Mouse (Mus musculus): Measurements from ENCODE around the gene Disp1. TPM values are rescaled to one million over a fixed set of nuclear protein-coding genes. Genes with fewer than 3 reads are reported as not detected.

Gene Disp1
- polyA plus RNA-seq, 1 experiment from 2014 or later = 10.4 TPM

GRCm38 (mm10) chr1:183138088-183138487 lies 83.2 kb downstream of the Disp1 start:
- Histone ChIP-seq H3K27ac (ENCODE audit: low read length) (no peak overlapping the region), H3K9me3 (replicated peaks; ENCODE audit: control insufficient read depth, low read length) (no peaks in the 10 kb centered on the region), H3K4me1 (ENCODE audit: control insufficient read depth, insufficient read depth, low read length) (peaks cover 12% of the 10 kb centered on the region; the same call in 1 of the 2 replicates), H3K27me3 (ENCODE audit: control insufficient read depth, insufficient read depth, low read length) (no peaks in the 10 kb centered on the region), H3K9ac (ENCODE audit: low read length) (no peak overlapping the region), H3K36me3 (ENCODE audit: control insufficient read depth, insufficient read depth, low read length) (no peaks in the 10 kb centered on the region), H3K4me3 (replicated peaks; ENCODE audit: low read length) (no peak overlapping the region), H3K4me2 (ENCODE audit: low read depth, low read length) (no peak overlapping the region)
- no peak for ATAC-seq (ENCODE audit: insufficient read depth, low FRiP score)
- WGBS = 71% methylated on average over 4 of the region's 4 CpGs

DNA sequence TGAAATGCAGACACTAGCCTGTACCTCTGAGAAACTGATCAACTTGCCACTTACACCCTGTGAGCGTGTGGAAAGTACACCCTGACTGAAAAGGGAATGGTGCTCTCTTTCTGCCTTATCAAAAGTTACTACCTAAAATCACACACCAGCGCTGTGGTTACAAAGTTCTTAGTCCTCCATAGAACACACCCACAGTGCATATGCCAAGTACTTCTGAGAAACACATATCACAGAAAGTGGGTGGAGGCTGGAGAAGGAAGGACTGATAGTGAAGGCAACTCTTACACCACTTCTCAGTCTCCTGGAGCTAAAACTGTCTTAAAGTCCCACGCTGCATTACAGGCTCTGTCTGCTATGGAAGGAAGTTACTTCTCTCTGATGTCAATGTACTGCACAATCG lies 86.9 kb downstream of the Disp1 start:
- Histone ChIP-seq H3K27me3 (ENCODE audit: control insufficient read depth, insufficient read depth, low read length) (no peaks in the 10 kb centered on the region), H3K36me3 (ENCODE audit: control insufficient read depth, insufficient read depth, low read length) (no peaks in the 10 kb centered on the region), H3K27ac (ENCODE audit: low read length) (0 out of 2 replicates have a peak overlapping the region, but pooled peaks have one; percentile 7), H3K4me1 (ENCODE audit: control insufficient read depth, insufficient read depth, low read length) (0 out of 2 replicates have a peak, but pooled peaks cover 5% of the 10 kb centered on the region), H3K9ac (ENCODE audit: low read length) (no peak overlapping the region), H3K4me3 (replicated peaks; ENCODE audit: low read length) (no peak overlapping the region), H3K4me2 (ENCODE audit: low read depth, low read length) (no peak overlapping the region), H3K9me3 (replicated peaks; ENCODE audit: control insufficient read depth, low read length) (no peaks in the 10 kb centered on the region)
- 73% methylated on average over 4 of the region's 4 CpGs for WGBS
- ATAC-seq (ENCODE audit: insufficient read depth, low FRiP score) = peak; percentile 76; the same call in 1 of the 2 replicates

- Histone ChIP-seq H3K4me2 (ENCODE audit: low read depth, low read length) (no peak overlapping the region), H3K4me1 (ENCODE audit: control insufficient read depth, insufficient read depth, low read length) (0 out of 2 replicates have a peak, but pooled peaks cover 5% of the 10 kb centered on the region), H3K27me3 (ENCODE audit: control insufficient read depth, insufficient read depth, low read length) (no peaks in the 10 kb centered on the region), H3K27ac (ENCODE audit: low read length) (no peak overlapping the region), H3K4me3 (replicated peaks; ENCODE audit: low read length) (no peak overlapping the region), H3K36me3 (ENCODE audit: control insufficient read depth, insufficient read depth, low read length) (no peaks in the 10 kb centered on the region), H3K9me3 (replicated peaks; ENCODE audit: control insufficient read depth, low read length) (no peaks in the 10 kb centered on the region), H3K9ac (ENCODE audit: low read length) (no peak overlapping the region)
- no peak for ATAC-seq (ENCODE audit: insufficient read depth, low FRiP score)
- WGBS = 78% methylated on average over 3 of the region's 3 CpGs
These were observed 87.9 kb downstream of the Disp1 start for GRCm38 (mm10) chr1:183133440-183133839.

DNA sequence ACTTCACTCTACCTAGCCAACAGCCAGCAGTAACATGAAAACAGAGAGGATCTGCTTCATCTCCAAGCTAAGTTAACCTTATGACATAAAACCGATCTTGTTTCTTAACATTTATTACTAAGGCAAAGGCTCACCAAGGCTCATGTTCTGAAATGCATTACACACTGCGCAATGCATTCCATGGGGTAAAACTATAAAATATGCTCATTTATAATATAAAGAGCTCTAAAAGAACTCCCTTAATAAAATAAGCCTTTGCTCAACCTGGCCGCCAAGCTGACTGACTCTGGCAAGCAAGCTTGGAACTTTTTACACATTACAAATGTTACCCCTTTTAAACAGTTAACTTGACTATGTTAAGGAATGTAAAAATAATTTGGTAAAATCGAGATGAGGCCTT lies 94.1 kb downstream of the Disp1 start:
- WGBS = 62% methylated on average over 4 of the region's 4 CpGs
- H3K9me3 ChIP-seq (replicated peaks; ENCODE audit: control insufficient read depth, low read length) = no peaks in the 10 kb centered on the region
- H3K27ac ChIP-seq (ENCODE audit: low read length) = no peak overlapping the region
- ATAC-seq (ENCODE audit: insufficient read depth, low FRiP score) = no peak
- H3K4me3 ChIP-seq (replicated peaks; ENCODE audit: low read length) = no peak overlapping the region
- no peaks in the 10 kb centered on the region for H3K36me3 ChIP-seq (ENCODE audit: control insufficient read depth, insufficient read depth, low read length)
- no peak overlapping the region for H3K4me2 ChIP-seq (ENCODE audit: low read depth, low read length)
- 0 out of 2 replicates have a peak, but pooled peaks cover 3% of the 10 kb centered on the region for H3K4me1 ChIP-seq (ENCODE audit: control insufficient read depth, insufficient read depth, low read length)
- H3K9ac ChIP-seq (ENCODE audit: low read length) = no peak overlapping the region
- no peaks in the 10 kb centered on the region for H3K27me3 ChIP-seq (ENCODE audit: control insufficient read depth, insufficient read depth, low read length)

GRCm38 (mm10) chr1:183123725-183124124 lies 97.6 kb downstream of the Disp1 start:
- H3K9ac ChIP-seq (ENCODE audit: low read length) = no peak overlapping the region
- no peaks in the 10 kb centered on the region for H3K36me3 ChIP-seq (ENCODE audit: control insufficient read depth, insufficient read depth, low read length)
- 58% methylated on average over 3 of the region's 3 CpGs for WGBS
- peaks cover 6% of the 10 kb centered on the region; the same call in 1 of the 2 replicates for H3K4me1 ChIP-seq (ENCODE audit: control insufficient read depth, insufficient read depth, low read length)
- H3K9me3 ChIP-seq (replicated peaks; ENCODE audit: control insufficient read depth, low read length) = no peaks in the 10 kb centered on the region
- no peaks in the 10 kb centered on the region for H3K27me3 ChIP-seq (ENCODE audit: control insufficient read depth, insufficient read depth, low read length)
- H3K4me2 ChIP-seq (ENCODE audit: low read depth, low read length) = no peak overlapping the region
- H3K27ac ChIP-seq (ENCODE audit: low read length) = no peak overlapping the region
- no peak for ATAC-seq (ENCODE audit: insufficient read depth, low FRiP score)
- H3K4me3 ChIP-seq (replicated peaks; ENCODE audit: low read length) = no peak overlapping the region

DNA sequence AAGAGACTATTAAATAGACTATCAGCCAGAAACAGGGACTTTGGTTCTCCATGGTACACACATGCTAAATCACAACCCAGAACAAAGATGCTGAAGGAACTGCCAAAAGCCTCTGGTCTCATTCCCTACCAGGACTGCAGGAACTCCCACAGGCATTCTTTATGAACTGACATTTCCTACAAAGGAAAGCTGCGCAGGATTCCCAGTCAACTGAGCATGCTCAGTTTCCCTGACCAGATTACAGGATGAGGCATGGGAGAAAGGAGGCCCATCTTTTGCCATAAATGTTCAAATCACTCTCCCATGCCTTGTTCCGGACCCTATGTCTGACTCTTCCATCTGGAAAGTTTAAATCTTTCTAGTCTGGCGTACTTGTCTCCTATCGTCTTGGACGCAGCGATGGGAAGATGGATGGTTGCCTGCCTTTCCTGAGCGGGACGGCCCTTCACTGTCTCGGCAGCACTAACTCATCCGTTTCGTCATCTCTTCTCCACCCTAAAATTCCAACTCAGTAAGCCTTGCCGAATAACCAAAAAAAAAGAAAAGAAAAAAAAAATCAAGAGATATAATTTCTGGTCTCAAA lies 100.9 kb downstream of the Disp1 start:
- Histone ChIP-seq H3K4me3 (replicated peaks; ENCODE audit: low read length) (peak overlapping the region; percentile 10; the same call in 1 of the 2 replicates), H3K4me2 (ENCODE audit: low read depth, low read length) (no peak overlapping the region), H3K9me3 (replicated peaks; ENCODE audit: control insufficient read depth, low read length) (no peaks in the 10 kb centered on the region), H3K4me1 (ENCODE audit: control insufficient read depth, insufficient read depth, low read length) (peaks cover 3% of the 10 kb centered on the region; the same call in 1 of the 2 replicates), H3K27ac (ENCODE audit: low read length) (no peak overlapping the region), H3K27me3 (ENCODE audit: control insufficient read depth, insufficient read depth, low read length) (no peaks in the 10 kb centered on the region), H3K9ac (ENCODE audit: low read length) (no peak overlapping the region), H3K36me3 (ENCODE audit: control insufficient read depth, insufficient read depth, low read length) (no peaks in the 10 kb centered on the region)
- no peak for ATAC-seq (ENCODE audit: insufficient read depth, low FRiP score)
- 58% methylated on average over 12 of the region's 12 CpGs for WGBS

GRCm38 (mm10) chr1:183117827-183118825 lies 103.2 kb downstream of the Disp1 start:
- H3K4me2 ChIP-seq (ENCODE audit: low read depth, low read length) = no peak overlapping the region
- no peaks in the 10 kb centered on the region for H3K27me3 ChIP-seq (ENCODE audit: control insufficient read depth, insufficient read depth, low read length)
- H3K27ac ChIP-seq (ENCODE audit: low read length) = no peak overlapping the region
- H3K4me3 ChIP-seq (replicated peaks; ENCODE audit: low read length) = no peak overlapping the region
- H3K36me3 ChIP-seq (ENCODE audit: control insufficient read depth, insufficient read depth, low read length) = no peaks in the 10 kb centered on the region
- peaks cover 18% of the 10 kb centered on the region; the same call in 1 of the 2 replicates for H3K4me1 ChIP-seq (ENCODE audit: control insufficient read depth, insufficient read depth, low read length)
- 63% methylated on average over 21 of the region's 21 CpGs for WGBS
- no peak overlapping the region for H3K9ac ChIP-seq (ENCODE audit: low read length)
- no peaks in the 10 kb centered on the region for H3K9me3 ChIP-seq (replicated peaks; ENCODE audit: control insufficient read depth, low read length)
- ATAC-seq (ENCODE audit: insufficient read depth, low FRiP score) = no peak

DNA sequence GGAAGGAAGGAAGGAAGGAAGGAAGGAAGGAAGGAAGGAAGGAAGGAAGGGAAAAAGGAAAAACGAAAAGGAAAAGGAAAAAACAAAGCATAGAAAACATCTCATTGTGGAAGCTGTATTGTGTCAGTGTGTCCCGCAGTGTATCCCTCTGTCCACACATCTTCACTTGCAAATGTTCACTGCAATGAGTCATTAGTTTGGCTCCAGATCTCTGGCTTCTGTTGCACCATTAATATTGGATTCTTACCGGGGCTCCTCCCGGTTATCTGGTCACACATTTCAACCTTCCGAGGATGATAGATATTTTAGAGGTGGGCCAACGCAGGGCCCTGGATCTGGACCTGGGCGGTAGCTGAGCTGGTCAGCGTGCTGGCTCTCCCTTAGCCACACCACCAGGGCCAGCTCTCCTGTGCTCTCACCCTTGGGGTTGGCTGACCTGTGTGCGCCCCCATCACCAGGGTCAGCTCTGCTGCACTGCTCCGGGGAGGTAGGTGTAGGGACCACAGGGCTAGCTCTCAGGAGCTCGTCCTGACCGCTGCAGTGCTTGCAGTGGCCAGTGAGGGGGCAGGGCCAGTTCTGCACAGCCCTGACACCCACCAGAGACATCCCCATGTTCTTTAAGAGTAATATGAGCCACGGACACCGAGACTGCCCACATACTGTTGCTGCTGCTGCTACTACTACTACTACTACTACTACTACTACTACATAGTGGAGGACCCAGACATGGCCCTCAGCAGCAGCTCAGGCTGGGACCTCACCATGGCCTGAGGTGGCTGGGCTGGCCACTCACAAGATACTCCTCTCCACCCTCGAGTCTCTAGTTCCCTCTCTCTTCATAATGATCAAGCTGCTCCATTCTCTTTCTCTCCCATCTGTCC lies 104.1 kb downstream of the Disp1 start:
- Histone ChIP-seq H3K36me3 (ENCODE audit: control insufficient read depth, insufficient read depth, low read length) (no peaks in the 10 kb centered on the region), H3K4me3 (replicated peaks; ENCODE audit: low read length) (no peak overlapping the region), H3K9ac (ENCODE audit: low read length) (no peak overlapping the region), H3K27ac (ENCODE audit: low read length) (no peak overlapping the region), H3K4me1 (ENCODE audit: control insufficient read depth, insufficient read depth, low read length) (peaks cover 18% of the 10 kb centered on the region; the same call in 1 of the 2 replicates), H3K27me3 (ENCODE audit: control insufficient read depth, insufficient read depth, low read length) (no peaks in the 10 kb centered on the region), H3K9me3 (replicated peaks; ENCODE audit: control insufficient read depth, low read length) (no peaks in the 10 kb centered on the region), H3K4me2 (ENCODE audit: low read depth, low read length) (no peak overlapping the region)
- WGBS = 65% methylated on average over 15 of the region's 15 CpGs
- no peak for ATAC-seq (ENCODE audit: insufficient read depth, low FRiP score)

All from stomach, embryonic 16.5 days (tissue).